Mouse (Mus musculus): ENCODE data around the gene Plcd4. TPM values are rescaled to one million over a fixed set of nuclear protein-coding genes. Genes with fewer than 3 reads are reported as not detected.

Plcd4 gene
- total RNA-seq, 2 experiments from 2014 or later, result 0.33 TPM; not detected in 1

- peak; percentile 92 for ATAC-seq (replicated peaks; ENCODE audit: low FRiP score, low TSS enrichment, poor library complexity, severe bottlenecking)
Measured at GRCm38 (mm10) chr1:74587773-74588445, 45.2 kb downstream of the Plcd4 start, which contains the start of the genes Zfp142 and Bcs1l. Gene Zfp142, minus strand, starts transcription at chr1:74588246. Gene Bcs1l, plus strand, starts transcription at chr1:74588289.

- ATAC-seq (replicated peaks; ENCODE audit: low FRiP score, low TSS enrichment, poor library complexity, severe bottlenecking), result no peak
Measured at GRCm38 (mm10) chr1:74594434-74594833, 51.7 kb downstream of the Plcd4 start.

- ATAC-seq (replicated peaks; ENCODE audit: low FRiP score, low TSS enrichment, poor library complexity, severe bottlenecking), result peak; percentile 69
Measured at GRCm38 (mm10) chr1:74600501-74601266, 58.0 kb downstream of the Plcd4 start.

GRCm38 (mm10) chr1:74601267-74601962 lies 58.7 kb downstream of the Plcd4 start, which contains the start of the genes Rnf25 and Stk36:
Gene Rnf25, minus strand, starts transcription at chr1:74601397.
Gene Stk36, plus strand, starts transcription at chr1:74601445.
- peak; percentile 99 for ATAC-seq (replicated peaks; ENCODE audit: low FRiP score, low TSS enrichment, poor library complexity, severe bottlenecking)

Other genes starting within 250 kb of the Plcd4 start
- gene Tmbim1, start 237.3 kb upstream of the Plcd4 start, total RNA-seq (2014; fragmentation: Nextera tagmentation), result 10.1 and 16.8 TPM in 2 replicates
- gene Tmbim1, start 237.3 kb upstream of the Plcd4 start, total RNA-seq (2017), result 13.6 and 13.9 TPM in 2 replicates
- not detected in 2 replicates for gene Catip, start 180.8 kb upstream of the Plcd4 start, total RNA-seq (2014; fragmentation: Nextera tagmentation)
- not detected in 2 replicates for gene Catip, start 180.8 kb upstream of the Plcd4 start, total RNA-seq (2017)
- gene Slc11a1, start 167.7 kb upstream of the Plcd4 start, total RNA-seq (2014; fragmentation: Nextera tagmentation), result not detected in 2 replicates
- 0.42 TPM in 1 of 2 replicates, not detected in the other for gene Slc11a1, start 167.7 kb upstream of the Plcd4 start, total RNA-seq (2017)
- 84.0 and 87.0 TPM in 2 replicates for gene Ctdsp1, start 151.4 kb upstream of the Plcd4 start, total RNA-seq (2014; fragmentation: Nextera tagmentation)
- gene Ctdsp1, start 151.4 kb upstream of the Plcd4 start, total RNA-seq (2017), result 19.5 and 26.8 TPM in 2 replicates
- gene Vil1, start 133.5 kb upstream of the Plcd4 start, total RNA-seq (2014; fragmentation: Nextera tagmentation), result not detected in 2 replicates
- not detected in 2 replicates for gene Vil1, start 133.5 kb upstream of the Plcd4 start, total RNA-seq (2017)
- 65.5 and 83.3 TPM in 2 replicates for gene Cnot9, start 36.8 kb upstream of the Plcd4 start, total RNA-seq (2014; fragmentation: Nextera tagmentation)
- 122 and 130 TPM in 2 replicates for gene Cnot9, start 36.8 kb upstream of the Plcd4 start, total RNA-seq (2017)
- gene Usp37, start 1.4 kb downstream of the Plcd4 start, total RNA-seq (2014; fragmentation: Nextera tagmentation), result 31.1 and 40.1 TPM in 2 replicates
- gene Usp37, start 1.4 kb downstream of the Plcd4 start, total RNA-seq (2017), result 39.9 and 70.7 TPM in 2 replicates
- 26.5 and 29.8 TPM in 2 replicates for gene Zfp142, start 45.4 kb downstream of the Plcd4 start, total RNA-seq (2014; fragmentation: Nextera tagmentation)
- 12.3 and 13.8 TPM in 2 replicates for gene Zfp142, start 45.4 kb downstream of the Plcd4 start, total RNA-seq (2017)
- 27.8 and 29.7 TPM in 2 replicates for gene Bcs1l, start 45.4 kb downstream of the Plcd4 start, total RNA-seq (2014; fragmentation: Nextera tagmentation)
- 14.4 and 21.1 TPM in 2 replicates for gene Bcs1l, start 45.4 kb downstream of the Plcd4 start, total RNA-seq (2017)
- gene Rnf25, start 58.5 kb downstream of the Plcd4 start, total RNA-seq (2014; fragmentation: Nextera tagmentation), result 38.6 and 49.9 TPM in 2 replicates
- 22.7 and 26.5 TPM in 2 replicates for gene Rnf25, start 58.5 kb downstream of the Plcd4 start, total RNA-seq (2017)
- gene Stk36, start 58.6 kb downstream of the Plcd4 start, total RNA-seq (2014; fragmentation: Nextera tagmentation), result 0.20 and 0.82 TPM in 2 replicates
- gene Stk36, start 58.6 kb downstream of the Plcd4 start, total RNA-seq (2017), result not detected in 2 replicates
- gene Ttll4, start 118.9 kb downstream of the Plcd4 start, total RNA-seq (2014; fragmentation: Nextera tagmentation), result 46.8 and 55.5 TPM in 2 replicates
- 19.8 and 38.2 TPM in 2 replicates for gene Ttll4, start 118.9 kb downstream of the Plcd4 start, total RNA-seq (2017)
- gene Cyp27a1, start 170.7 kb downstream of the Plcd4 start, total RNA-seq (2014; fragmentation: Nextera tagmentation), result 2.0 TPM in 1 of 2 replicates, not detected in the other
- gene Cyp27a1, start 170.7 kb downstream of the Plcd4 start, total RNA-seq (2017), result 1.9 TPM in 1 of 2 replicates, not detected in the other
- not detected in 2 replicates for gene Prkag3, start 206.3 kb downstream of the Plcd4 start, total RNA-seq (2014; fragmentation: Nextera tagmentation)
- not detected in 2 replicates for gene Prkag3, start 206.3 kb downstream of the Plcd4 start, total RNA-seq (2017)
- gene Wnt6, start 229.0 kb downstream of the Plcd4 start, total RNA-seq (2014; fragmentation: Nextera tagmentation), result not detected in 2 replicates
- gene Wnt6, start 229.0 kb downstream of the Plcd4 start, total RNA-seq (2017), result not detected in 2 replicates
- not detected in 2 replicates for gene Wnt10a, start 248.6 kb downstream of the Plcd4 start, total RNA-seq (2014; fragmentation: Nextera tagmentation)
- gene Wnt10a, start 248.6 kb downstream of the Plcd4 start, total RNA-seq (2017), result not detected in 2 replicates